Mouse (Mus musculus): ENCODE measurements at regions not wholly inside any gene's neighbourhood (a gene's known extent, or its start where the extent isn't known, plus 50 kb on each side); places are given as distances from the start of the nearest gene placed in this dataset.

DNA sequence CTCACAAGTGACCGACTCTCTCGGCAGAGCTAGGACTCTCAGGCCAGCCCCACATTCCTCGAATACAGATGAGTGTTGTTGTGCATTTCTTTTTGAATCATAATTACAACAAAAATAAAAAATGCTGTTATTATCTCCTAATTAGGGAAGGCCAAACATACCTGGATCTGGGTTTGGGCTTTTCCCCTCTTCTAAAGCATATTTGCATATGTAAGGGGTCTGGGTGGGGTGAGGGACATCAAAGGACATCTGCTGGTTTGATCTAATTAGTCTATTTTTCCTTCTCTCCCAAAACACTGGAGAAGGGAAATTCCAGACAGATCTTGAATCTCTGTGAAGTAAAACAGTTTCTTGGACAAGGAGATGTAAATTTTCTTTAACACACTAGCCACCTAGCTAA, 85.3 kb downstream of the Tfap2a start:
- no peak for DNase-seq

DNA sequence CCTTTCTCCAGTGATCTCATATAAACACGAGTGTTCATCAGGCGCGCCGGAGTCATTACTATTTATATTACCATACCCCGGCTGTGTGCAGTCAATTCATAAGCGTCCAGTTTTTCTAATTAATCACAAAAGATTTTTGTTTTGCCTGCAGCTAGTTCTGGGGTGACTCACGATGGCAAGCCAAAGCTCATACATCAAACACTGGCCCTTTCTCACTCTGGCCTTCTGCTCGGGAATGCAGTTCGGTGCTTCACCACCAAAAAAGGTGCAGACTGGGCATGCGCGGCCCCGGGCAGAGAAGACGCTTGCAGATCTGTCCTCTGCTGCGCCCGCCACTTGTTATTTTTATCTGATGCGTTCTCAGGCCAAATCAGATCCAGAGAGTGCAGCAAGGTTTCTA, 87.1 kb downstream of the Tfap2a start:
- peak; percentile 39 to 41 for DNase-seq

GRCm38 (mm10) chr13:40650036-40650709, 88.0 kb downstream of the Tfap2a start:
- DNase-seq, result no peak

DNA sequence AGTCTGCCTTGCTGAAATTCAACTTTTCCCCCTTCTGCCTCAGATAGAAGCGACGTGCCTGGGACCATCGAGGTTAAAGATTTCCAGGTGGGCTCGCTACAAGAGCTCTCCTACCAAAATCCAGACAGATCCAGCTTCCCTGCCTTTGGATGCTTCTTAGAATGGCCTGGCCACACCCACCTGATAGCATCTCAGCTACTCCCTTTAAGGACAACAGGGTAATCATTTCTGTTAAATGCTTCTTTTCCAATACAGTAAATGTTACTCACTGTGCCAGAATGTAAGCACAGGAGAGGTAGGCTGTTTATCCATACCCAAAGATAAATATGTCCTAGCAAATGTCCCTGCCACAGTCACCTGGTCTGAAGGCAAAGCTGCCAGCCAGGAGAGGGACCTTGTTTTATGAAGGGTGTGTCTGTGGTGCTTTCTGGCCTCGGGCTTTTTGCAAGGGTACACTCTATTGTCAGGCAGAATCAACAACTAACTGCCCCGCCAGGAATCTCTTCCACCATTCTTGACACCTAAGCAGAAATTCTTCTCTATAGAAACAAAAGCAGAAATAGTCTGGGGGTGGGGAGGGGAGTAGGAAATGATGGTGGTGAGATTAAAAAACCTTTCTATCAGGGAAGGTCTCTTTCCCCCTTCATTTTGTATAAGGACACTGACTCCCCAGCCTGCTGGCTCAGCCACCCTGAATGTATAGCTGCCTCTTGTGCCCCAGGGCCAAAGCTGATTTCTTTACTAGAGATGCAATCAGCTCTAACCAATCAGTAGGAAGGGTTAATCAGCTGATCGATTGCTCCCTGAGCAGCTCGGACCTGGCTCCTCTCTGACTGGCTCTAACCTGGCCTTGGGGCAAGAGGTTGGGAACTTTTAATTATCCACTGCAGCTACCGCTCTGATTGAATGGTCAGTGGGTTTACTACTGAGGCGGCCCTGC, 88.8 kb downstream of the Tfap2a start:
- no peak for DNase-seq

DNA sequence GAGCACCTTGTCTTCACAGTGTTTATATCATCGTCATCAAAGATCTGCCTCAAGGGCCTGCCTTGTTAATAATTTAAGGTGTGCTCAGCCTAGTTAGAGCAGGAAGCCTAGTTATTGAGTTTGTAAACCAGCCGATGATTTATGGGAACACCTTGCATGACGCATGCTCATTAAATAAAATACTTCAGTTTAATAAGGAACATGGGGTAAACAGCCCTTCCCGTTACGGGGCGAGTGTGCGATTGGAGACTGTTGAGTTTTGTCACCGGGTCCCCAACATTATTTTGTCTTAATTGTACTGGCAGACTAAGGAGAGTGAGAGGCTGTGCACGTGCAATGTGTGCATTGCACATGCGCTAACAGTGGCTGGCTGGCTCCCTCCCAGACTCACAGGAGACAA, 92.0 kb downstream of the Tfap2a start:
- no peak for DNase-seq

- no peak for DNase-seq
These were observed 92.5 kb downstream of the Tfap2a start for GRCm38 (mm10) chr13:40645646-40646045.

DNA sequence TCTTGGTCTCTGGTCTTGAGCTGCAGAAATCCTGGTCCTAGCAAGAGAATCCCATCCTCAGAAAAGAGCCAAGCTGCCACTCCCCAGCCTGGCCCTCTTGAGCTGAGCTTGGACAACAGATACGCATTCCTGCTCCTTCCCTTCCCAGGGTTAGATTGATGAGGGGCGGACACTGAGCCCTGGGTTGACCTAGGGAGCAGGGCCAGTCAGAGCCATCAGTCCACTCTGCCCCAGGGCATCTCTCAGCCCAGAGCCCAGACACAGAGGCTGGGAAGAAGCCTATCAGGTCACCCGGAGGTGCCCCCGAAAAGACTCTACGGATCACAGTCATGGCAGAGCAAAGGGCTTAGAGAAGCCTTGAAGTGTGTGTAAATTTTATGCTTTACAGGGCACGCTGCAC, 95.2 kb downstream of the Tfap2a start:
- DNase-seq, result no peak

- no peak for DNase-seq
These were observed 100.9 kb downstream of the Tfap2a start for GRCm38 (mm10) chr13:40637269-40637668.

- no peak for DNase-seq
These were observed 120.3 kb downstream of the Tfap2a start for GRCm38 (mm10) chr13:40617881-40618280.

DNA sequence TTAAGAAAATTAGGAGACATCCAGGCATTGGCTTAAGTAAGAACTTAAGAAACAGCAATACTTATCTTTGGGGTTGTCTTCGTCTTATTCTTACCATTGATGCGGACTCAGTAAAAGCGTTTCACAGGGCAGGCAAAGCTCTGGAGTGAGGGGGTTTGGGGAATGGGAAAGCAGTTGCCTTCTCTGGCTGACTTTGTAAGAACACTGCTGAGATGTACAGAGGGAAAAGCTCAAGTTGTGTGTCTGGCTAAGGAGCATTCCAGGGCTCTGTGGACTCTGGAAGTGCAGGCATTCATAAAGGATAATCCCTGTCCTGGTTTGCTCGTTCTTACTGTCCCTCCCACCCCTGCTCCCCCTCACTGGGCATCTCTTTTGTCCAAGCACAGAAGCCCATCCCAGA, 129.7 kb downstream of the Tfap2a start:
- DNase-seq, result no peak

DNA sequence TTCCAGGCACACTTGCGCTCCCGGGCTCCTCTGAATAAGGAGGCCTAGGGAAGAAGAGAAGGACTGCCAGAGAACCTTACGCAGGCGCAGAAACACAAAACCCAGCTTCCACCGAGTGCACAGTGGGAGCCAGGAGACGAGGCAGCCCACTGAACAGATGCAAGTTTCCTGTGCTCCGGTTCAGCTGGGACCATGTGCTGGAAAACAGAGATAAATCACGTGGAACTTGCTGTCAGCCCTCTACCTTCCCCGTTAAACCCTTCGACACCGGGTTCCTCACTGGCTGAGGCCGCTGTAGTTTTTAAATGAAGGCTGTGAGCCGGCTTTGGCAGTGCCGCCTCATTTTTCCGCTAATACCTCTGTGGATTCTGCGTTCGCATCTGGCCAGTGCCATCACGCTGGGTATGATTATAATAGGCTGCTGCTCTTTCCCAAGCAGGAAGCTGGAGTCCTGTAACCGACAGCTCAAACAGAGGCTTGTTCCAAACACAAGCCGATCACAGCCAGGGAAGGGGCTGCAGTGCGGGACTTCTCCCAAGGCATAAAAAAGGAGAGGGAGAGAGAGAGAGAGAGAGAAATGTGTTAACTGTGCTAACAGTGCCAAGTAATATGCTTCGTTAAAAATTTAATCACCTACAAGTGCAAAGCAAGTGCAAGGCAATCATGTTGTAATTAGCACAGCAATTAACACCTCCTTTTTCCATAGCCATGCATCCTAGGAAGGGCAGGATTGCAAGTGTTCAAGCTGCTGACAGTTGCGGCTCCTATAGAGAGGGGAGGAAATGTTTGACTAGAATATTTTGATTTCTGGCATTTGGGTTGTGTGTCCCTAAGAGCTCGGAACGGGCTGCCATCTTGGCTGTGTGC, 131.5 kb downstream of the Tfap2a start:
- peak; percentile 7 to 40 for DNase-seq

DNA sequence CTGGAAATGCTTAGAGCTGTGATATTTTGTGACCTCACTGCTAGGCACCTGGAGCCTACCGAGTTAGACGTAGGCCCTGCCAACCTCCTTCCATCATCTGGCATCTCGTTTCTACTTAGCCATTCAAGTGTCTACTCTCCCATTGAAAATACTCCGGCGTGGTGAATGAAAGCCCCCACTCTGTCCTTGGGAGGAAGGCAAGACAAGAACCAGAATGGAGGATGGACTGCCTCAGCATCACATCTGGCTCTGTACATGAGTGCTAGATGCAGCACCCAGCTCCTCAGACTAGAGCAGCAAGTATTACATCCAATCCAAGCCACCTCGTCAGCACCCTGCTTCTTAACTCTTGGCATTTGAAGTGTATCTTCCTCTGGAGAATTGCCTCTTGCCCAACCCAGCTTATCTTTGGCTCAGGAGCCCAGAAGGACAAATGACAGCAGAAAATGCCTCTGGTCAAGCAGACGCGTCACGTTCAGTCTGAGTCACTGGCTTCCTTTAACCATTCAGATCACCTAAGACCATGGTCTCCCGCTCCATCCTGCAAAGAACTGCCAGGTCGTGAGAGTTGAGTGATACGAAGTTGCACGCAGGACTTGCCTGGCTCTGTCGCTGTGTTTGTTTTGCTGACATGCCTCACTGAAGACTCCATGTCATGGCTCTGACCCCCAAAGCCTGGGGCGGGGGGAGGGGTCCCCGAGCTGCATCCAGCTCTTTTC, 132.3 kb downstream of the Tfap2a start:
- DNase-seq, result no peak

GRCm38 (mm10) chr13:40574981-40575745, 163.0 kb downstream of the Tfap2a start:
- DNase-seq, result no peak

DNA sequence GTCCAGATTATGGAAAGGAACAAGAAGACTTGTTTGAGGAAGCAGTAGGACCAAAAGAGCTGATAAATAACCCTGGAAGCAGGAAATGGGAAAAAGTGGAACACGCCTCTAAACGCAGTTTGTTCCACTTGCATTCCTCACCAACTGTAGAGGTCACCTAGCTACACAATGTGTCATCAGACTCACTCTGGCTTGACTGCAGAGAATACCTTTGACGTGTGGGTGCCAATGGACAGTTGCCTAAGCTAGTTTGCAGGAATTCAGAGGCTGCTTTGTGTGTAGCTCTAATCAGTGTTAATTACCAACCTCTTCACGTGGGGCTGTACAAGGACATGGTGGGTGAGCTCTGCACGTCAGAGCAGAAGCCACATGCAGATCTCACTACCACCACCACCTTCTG, 168.7 kb downstream of the Tfap2a start:
- no peak for DNase-seq

- DNase-seq, result no peak
These were observed 170.4 kb downstream of the Tfap2a start for GRCm38 (mm10) chr13:40567821-40568220.

DNA sequence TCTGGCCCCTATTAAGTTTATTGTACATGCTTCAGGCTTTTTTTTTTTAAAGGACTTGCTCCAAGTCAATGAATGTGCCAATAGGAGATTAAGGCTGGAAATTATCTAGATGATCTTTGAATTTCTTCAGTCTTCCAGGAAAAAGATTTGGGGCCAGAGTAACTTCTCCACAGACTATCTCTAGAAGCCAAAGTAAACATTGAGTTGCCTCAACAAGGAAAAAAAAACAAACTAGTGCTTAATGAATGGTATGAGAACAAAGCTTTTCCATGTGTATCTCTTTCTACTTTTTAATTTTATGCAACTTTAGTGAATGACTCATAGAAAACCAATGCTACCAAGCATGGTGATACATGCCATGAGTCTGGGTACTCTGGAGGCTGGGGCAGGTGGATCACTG, 173.8 kb downstream of the Tfap2a start:
- no peak for DNase-seq

DNA sequence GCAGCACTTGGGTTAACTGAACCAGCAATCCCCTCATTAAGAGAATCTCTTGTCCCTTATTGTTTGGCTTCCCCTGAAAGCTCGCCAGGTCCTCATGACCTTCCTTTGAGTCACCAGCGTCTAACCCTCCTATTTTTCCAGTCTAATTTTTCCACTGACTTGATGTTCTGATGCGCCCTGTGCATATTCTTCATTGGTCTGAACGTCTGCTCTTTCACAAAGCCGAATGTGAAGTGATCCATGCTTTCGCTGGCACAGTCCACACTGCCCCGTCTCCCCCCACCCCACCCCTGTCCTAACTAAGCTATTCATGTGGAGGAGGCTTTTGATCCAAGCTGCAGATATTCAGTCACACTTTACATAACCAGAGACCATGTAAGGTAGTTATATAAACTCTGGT, 183.8 kb downstream of the Tfap2a start:
- DNase-seq, result no peak

DNA sequence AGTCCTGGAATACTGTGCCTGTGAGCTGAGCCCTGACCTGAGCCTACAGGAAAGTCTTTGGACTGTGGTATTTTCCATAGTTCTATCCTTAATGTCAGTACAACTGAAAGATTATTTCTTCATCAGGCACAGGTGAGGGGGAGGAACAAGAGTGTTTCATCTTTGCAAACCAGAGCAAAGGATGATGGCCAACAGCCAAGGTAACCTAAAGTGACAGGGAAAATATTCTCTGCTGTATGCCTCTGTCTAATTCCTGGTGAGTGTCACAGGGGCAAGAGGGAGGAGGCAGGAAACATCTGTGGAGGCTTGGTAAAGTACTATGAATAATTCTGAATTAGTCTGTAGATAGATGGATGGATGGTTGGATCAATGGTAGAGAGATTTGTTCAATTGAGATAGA, 164.3 kb upstream of the Ofcc1 start:
- DNase-seq, result no peak

DNA sequence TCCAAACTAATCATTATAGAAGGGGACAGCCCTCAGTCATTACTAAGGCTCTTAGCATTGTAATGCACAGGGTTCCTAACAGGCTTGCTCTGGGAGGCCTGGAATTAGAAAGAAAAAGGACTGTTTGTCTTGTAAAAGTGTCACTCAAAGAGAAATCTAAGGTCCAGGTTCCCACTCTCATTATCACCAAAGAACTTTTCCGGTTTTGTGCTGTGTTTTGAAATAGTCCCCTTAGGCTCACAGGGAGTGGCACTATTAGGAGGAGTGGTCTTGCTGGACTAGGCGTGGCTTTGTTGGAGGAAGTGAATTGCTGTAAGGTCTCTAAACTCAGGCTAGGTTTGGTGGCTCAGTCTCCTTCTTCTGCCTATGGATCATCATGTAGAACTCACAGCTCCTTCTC, 161.9 kb upstream of the Ofcc1 start:
- no peak for DNase-seq

GRCm38 (mm10) chr13:40518180-40518579, 156.9 kb upstream of the Ofcc1 start:
- no peak for DNase-seq

GRCm38 (mm10) chr13:40509290-40509689, 148.0 kb upstream of the Ofcc1 start:
- DNase-seq, result no peak

DNA sequence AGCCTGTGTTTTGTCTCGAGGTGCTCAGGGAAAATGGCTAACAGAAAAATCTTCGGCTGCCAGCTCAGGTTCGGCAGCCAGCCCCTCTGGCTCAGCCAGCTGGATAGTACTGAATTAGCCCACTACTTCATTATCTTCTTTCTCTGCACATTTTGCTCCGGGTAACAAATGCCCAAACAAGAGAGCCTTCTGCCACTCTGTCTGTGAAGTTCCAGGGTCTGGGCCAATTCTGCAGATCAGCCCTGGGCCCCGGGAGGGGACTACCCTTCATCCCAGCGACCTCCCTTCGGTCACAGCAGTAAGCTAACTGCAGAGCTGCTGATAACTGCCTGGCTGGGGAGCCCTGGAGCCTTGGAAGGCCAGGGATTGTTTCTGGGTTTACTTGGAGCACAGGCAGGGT, 119.6 kb upstream of the Ofcc1 start:
- DNase-seq, result no peak

Data from kidney, postnatal 25 days (tissue).